Mouse (Mus musculus): Measurements from ENCODE around the gene Rtp3. TPM values are rescaled to one million over a fixed set of nuclear protein-coding genes. Genes with fewer than 3 reads are reported as not detected.

Rtp3 gene
- polyA plus RNA-seq, 1 experiment from 2014 or later = 0.29 TPM

Other genes starting within 250 kb of the Rtp3 start
- 3,236 and 3,494 TPM in 2 replicates for gene Myl3, start 248.7 kb downstream of the Rtp3 start, polyA plus RNA-seq (2014; fragmentation: Nextera tagmentation; extraction: Ambion mirVana)
- 24.3 and 27.8 TPM in 2 replicates for gene Pth1r, start 243.4 kb downstream of the Rtp3 start, polyA plus RNA-seq (2014; fragmentation: Nextera tagmentation; extraction: Ambion mirVana)
- not detected in 2 replicates for gene Prss42, start 192.4 kb downstream of the Rtp3 start, polyA plus RNA-seq (2014; fragmentation: Nextera tagmentation; extraction: Ambion mirVana)
- gene Prss44, start 176.6 kb downstream of the Rtp3 start, polyA plus RNA-seq (2014; fragmentation: Nextera tagmentation; extraction: Ambion mirVana) = not detected in 2 replicates
- gene Prss43, start 163.9 kb downstream of the Rtp3 start, polyA plus RNA-seq (2014; fragmentation: Nextera tagmentation; extraction: Ambion mirVana) = not detected in 2 replicates
- gene Prss45, start 156.0 kb downstream of the Rtp3 start, polyA plus RNA-seq (2014; fragmentation: Nextera tagmentation; extraction: Ambion mirVana) = not detected in 2 replicates
- not detected in 2 replicates for gene Prss46, start 146.1 kb downstream of the Rtp3 start, polyA plus RNA-seq (2014; fragmentation: Nextera tagmentation; extraction: Ambion mirVana)
- 0.23 and 1.6 TPM in 2 replicates for gene Prss50, start 132.6 kb downstream of the Rtp3 start, polyA plus RNA-seq (2014; fragmentation: Nextera tagmentation; extraction: Ambion mirVana)
- gene Als2cl, start 110.7 kb downstream of the Rtp3 start, polyA plus RNA-seq (2014; fragmentation: Nextera tagmentation; extraction: Ambion mirVana) = 0.64 and 1.7 TPM in 2 replicates
- 0.07 TPM in 1 of 2 replicates, not detected in the other for gene Tmie, start 110.5 kb downstream of the Rtp3 start, polyA plus RNA-seq (2014; fragmentation: Nextera tagmentation; extraction: Ambion mirVana)
- gene Fam240a, start 73.7 kb downstream of the Rtp3 start, polyA plus RNA-seq (2014; fragmentation: Nextera tagmentation; extraction: Ambion mirVana) = not detected in 2 replicates
- gene Tdgf1, start 44.4 kb downstream of the Rtp3 start, polyA plus RNA-seq (2014; fragmentation: Nextera tagmentation; extraction: Ambion mirVana) = not detected in 2 replicates
- 2.0 and 2.1 TPM in 2 replicates for gene Lrrc2, start 39.0 kb downstream of the Rtp3 start, polyA plus RNA-seq (2014; fragmentation: Nextera tagmentation; extraction: Ambion mirVana)
- 0.68 and 0.72 TPM in 2 replicates for gene Ltf, start 28.7 kb upstream of the Rtp3 start, polyA plus RNA-seq (2014; fragmentation: Nextera tagmentation; extraction: Ambion mirVana)
- gene Ccrl2, start 66.9 kb upstream of the Rtp3 start, polyA plus RNA-seq (2014; fragmentation: Nextera tagmentation; extraction: Ambion mirVana) = 5.6 and 5.7 TPM in 2 replicates
- 51.9 and 55.6 TPM in 2 replicates for gene Lrrfip2, start 127.0 kb upstream of the Rtp3 start, polyA plus RNA-seq (2014; fragmentation: Nextera tagmentation; extraction: Ambion mirVana)

All from heart, embryonic 11.5 days (tissue).